Mouse (Mus musculus) WW6 (cell line): ENCODE measurements around the gene Cbr2.
"Not testable (repeated sequence)": the region's sequence is repeated elsewhere in the genome, so short reads cannot be mapped to it uniquely, and the experiment has no call there.

ENCODE experiments used
- DNase-seq: peaks from one replicate; pipeline ENCODE4 v3.0.0-alpha.2; 2013; ENCODE audit warnings: low read depth, low spot score

The Cbr2 gene

DNA sequence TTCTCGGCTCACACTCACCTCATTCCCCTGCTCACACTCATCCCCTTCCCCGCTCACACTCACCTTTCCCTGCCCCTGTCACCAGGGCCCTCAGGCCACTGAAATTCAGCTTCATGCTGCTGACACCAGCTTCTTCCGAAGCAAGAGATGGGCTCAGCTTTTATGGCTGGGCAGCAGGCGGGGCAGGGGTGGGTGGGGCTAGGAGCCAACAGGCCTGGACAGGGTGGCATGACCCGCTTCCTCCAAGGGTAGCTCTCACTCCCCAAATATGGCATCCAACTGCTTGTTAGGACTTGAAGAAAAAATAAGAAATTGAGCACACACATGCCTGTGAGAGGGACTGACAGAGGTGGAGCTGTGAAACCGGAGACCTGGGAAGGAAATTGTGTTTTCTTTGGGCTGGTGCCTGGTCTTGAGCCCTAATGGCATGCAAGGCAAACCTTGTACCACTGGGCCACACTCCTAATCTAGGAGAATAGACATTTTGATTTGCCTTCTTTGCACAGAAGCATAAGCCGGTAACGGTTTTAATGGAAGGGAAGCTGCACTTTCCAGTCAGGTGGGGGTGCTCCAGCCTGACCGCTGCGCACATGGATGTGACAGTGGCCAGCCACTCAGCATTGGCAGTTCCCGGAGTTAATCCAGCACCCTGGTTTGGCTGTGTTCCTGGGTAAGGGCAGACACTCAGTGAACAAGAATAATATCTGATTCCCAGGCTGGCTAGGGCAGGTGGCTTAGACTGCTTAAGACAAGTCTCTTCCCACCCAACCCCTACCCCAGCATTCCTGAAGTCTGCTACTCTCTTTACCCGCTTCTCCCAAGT is at the start of gene Cbr2:
Gene Cbr2 (minus strand): TSS at position 257 of the 823 bp plus-strand sequence.
- no peak for DNase-seq

DNA sequence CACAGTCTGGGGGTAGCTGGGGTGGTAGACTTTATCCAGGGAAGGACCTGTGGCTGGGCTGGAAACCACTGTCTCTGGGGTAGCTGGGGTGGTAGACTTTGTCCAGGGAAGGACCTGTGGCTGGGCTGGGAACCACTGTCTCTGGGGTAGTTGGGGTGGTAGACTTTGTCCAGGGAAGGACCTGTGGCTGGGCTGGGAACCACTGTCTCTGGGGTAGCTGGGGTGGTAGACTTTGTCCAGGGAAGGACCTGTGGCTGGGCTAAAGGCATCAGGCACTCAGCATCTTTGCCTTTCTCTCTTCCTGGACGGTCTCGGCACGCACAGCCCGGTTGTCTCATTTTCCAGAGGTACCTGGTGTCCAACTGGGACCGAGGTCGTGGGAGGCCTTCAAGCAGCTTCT is 49.4 kb upstream of the Cbr2 start:
- DNase-seq: not testable (repeated sequence)

DNA sequence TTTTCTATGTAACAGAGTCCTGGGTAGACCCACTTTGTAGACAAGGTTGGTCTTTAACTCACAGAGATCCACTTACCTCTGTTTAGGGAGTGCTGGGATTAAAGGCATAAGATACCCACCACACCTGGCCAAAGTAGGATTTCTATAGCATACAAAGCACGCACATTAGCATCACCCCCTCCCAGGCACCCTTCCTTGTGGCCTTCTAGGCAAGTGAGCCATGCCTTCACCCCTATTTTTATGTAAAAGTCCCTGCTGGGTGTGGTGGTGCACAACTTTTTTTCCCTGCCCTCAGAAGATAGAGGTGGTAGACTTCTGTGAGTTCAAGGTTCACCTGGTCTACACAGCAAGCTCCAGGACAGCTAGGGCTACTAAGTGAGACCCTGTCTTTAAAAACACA is 48.0 kb upstream of the Cbr2 start:
- DNase-seq: no peak

DNA sequence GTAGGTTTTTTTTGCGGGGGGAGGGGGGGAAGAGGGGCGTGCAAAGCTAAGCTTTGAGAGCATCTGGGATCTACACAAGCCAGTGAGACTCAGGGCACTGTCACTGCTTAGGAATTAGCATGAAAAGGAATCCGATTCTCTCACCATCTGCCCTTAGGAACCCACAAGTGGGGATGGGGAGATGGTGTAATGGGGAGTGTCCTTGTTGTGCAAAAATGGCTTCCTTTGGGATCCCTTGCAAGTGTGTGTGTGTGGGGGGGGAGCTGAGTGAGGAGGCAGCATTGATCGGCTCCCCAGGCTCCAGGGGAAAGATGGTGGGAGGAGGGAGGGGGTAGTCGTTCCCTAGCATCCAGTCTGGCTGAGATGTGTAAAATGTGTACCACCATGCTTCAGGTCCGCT is 45.2 kb upstream of the Cbr2 start:
- DNase-seq: no peak

DNA sequence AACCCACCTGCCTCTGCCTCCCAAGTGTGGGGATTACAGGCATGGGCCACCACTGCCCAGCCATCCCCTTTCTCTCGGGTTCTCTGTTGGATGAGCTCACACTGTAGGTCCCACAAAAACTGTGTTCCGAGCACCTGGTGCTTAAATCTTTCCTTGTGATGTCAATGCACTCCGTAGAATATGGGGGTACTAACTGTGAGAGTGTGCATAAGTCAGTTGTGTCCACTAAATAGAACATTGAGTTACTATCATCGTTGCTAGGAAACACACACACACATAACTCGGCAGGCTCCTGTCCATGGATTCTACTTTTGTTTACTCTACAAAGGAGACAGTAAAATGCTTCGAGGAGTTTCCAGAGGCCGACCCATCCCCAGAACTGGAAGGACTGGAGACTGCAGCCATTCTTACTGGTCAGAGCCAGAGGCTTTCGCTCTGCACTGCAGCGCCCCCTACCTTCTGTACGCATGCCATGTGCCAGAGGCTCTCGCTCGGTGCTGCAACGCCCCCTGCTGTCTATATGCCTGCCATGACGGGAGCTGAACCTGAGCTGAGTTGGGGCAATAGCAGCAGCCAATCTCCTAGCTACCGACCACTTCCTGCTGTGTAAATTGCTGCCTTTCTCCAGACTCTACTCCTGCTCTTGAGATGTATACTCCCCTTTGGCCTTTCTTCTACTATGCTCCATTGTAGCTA is 44.0 kb upstream of the Cbr2 start:
- DNase-seq: peak; percentile 94

DNA sequence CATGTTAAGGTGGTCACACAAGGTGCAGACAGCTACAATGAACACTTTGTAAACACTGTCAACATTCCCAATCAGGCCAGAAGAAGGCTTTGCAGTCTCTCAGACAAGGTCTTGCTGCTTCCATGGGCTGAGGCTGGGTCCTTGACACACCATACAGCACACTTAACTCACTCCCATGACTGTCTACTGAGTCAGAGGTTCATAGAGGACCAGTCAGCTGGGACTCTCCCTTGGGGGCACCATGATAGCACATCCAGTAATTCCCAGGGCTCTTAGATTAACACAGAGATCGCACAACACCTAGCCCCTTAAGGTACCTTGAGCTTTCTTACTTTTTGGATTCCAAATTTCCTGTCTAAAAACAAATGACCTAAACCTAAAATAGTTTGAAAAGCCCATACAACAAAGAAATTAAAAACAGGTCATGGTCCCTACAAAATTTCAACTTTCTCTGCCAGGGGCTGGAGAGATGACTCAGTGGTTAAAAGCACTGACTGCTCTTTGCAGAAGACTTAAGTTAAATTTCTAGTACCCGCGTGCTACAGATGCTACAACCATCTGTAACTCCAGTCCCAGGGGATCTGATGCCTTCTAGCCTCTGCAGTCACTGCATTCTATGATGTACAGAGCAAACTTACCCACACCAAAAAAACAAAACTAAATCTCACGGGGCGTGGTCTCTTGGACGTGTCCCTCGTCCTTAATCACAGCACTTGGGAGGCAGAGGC is 41.7 kb upstream of the Cbr2 start:
- no peak for DNase-seq

DNA sequence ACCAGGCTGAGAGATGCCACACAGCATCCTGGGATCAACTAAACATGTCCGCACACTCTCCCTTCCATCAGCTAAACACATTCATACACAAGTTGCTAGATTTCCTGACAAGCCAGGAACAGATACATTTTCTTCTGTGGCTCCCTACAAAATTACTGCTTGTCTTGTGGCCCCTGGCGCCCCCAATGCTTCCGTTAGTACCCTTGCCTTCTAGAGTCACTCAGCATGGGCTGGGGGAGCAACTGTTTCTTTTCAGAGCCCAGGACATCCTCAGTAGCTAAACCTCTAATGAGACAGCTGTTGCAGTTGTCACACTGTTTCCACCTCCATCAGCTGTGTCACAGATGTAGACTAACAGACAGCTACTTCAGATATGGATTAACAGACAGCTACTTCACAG is 40.8 kb upstream of the Cbr2 start:
- DNase-seq: no peak

DNA sequence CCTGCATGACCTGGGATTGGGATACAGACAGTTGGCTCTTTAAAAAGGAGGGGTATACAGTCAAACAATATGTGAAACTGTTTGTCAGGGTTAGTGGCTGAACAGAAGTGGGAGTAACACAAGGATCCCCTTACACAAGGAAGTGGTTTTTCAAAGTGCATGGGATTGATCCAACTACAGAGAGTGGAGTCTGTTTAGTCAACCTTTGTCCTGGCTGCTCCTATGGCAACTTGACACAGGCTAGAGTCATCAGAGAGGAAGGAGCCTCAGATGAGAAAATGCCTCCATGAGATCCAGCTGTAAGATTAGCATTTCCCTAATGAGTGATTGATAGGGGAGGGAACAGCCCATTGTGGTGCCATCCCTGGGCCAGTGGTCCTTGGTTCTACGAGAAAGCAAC is 36.3 kb upstream of the Cbr2 start:
- DNase-seq: no peak

DNA sequence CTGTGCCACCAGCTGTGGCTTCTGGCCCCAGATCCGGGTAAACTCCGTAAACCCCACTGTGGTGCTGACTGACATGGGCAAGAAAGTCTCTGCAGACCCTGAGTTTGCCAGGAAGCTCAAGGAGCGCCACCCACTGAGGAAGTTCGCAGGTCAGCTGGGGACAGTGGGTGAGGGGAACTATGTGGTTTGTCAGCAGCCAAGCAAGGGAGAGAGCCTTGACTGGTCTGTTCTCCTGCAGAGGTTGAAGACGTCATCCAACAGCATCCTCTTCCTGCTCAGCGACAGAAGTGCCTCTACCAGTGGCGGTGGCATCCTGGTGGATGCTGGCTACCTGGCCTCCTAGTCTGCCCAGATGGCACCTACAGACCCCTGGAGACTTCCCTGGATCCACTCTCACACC is 35.1 kb upstream of the Cbr2 start:
- DNase-seq: not testable (repeated sequence)

DNA sequence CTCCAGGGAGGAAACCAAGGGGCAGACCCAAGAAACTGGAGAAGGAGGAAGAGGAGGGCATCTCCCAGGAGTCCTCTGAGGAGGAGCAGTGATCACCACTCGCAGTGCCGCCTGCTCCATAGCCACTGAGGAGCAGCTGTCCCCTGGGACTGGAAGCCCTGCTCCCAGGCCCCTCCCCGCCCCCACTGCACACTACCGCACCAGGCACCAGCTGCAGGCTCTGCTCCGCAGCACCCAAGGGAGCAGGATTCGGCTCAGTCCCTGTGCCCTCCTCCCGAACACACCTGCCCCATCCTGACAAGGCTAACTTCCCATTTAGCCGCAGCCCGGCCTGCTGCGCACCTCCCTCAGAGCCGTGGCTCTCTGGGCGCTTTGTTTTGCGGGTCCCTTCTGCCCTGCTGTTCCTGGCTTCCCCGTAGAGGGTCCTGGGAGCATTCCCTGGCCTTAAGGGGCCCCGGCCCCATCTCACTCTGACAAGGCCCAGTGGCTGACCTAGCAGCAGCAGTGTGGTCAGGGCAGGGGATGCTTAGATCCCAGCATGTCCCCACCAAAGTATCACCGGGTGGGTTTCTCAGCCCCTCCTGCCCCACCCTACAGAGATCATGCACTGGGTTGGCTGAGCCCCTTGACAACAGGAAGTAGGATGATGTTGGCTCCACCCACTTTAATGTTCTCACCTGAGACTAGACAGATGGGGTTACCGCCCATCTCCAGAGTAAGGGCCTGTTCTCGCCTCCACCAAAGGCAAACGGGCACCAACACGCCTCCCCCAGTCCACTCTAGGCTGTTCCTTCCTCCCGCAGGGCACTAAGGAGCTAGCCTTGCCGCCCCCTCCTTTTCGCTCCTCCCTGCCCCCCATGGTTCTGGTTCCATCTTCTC is 31.4 kb upstream of the Cbr2 start:
- not testable (repeated sequence) for DNase-seq

DNA sequence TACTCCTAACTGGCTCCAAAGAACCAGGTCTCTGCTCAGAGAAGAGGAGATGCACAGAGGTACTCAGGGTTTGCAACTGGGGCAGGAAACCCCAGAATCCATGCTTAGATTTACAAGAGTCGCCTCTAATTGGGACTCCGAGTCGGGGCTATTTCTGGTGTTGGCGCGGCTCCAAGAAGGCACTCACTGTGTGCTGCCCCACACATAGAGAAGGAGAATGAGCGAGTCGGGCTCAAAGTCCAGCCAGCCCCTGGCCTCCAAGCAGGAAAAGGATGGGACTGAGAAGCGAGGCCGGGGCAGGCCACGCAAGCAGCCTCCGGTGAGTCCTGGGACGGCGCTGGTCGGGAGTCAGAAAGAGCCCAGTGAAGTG is 30.7 kb upstream of the Cbr2 start, which contains the start of gene Hmga1b:
Gene Hmga1b (plus strand): TSS at position 123 of the 370 bp plus-strand sequence.
- not testable (repeated sequence) for DNase-seq

DNA sequence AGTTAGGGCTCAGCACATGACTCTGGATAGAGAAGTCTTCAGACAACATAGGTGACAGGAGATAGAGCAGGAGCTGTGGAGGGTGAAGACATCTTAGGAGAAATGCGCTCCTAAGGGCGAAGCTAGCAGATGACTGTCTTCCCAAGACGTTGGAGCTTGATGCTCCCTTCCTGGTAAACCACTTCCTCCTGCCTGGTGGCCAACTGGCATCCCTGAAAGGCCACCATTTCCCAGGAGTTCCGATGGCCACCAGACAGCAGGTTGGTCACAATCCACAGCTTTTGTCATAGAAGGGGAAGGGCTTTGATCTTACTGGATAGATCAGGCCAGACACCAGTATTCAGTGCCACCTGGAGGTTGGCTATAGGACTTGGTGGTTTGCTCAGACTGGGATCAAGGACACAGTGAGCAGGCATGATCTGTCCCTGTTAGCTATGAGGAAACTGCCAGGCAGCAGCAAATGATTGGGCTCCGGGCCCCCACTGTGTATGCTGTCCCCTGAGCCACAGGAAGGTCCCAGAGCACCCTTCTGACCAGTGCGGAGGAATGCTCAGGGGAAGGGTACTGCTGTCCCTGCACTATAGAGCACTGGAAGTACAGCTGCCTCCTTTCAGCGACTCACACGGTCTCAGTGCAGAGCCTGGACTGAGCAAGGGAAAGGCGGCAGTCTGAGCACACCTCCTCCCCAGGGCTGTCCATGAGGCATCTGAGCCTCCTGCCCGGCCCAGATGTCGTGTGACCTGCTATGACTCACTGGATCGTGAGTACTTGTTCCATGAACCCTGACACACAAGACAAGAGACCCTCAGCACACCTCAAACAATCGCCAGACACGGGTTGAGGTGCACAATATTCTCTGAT is 30.1 kb upstream of the Cbr2 start:
- no peak for DNase-seq

DNA sequence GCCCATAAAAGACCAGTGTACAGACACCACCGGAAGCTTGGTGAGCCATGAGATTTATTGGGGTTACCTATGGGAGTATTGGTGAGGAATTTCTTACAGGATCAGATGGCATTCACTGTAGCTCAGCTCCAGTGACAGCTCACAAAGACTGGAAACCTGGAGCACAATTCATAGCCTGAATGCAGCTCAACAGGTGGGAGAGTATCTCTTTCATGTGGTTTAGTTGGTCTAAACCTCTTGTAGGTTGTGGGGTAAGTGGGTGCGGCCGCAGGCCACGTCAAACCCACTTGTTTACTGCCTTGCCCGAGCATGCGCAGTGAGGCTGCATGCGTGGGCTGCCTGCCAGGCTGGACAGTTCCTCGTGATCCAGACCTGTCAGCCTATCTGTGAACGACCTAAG is 28.3 kb upstream of the Cbr2 start:
- no peak for DNase-seq

DNA sequence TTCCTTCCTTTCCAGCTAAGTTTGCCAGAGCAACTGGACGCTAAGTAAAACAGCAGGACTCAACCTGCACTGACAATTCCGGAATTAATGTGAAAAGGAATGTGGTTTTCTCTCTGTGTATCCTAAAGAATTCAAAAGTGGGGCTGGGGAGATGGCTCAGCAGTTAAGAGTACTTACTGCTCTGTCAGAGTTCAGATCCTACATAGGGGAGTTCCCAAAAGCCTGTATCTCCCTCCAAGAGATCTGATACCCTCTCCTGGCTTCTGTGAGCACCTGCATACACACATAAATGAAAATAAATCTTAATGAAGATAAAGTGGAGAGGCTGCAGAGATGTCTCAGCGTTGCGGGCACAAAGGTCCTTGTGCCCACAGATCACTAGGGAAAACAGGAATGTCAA is 19.7 kb upstream of the Cbr2 start:
- no peak for DNase-seq

DNA sequence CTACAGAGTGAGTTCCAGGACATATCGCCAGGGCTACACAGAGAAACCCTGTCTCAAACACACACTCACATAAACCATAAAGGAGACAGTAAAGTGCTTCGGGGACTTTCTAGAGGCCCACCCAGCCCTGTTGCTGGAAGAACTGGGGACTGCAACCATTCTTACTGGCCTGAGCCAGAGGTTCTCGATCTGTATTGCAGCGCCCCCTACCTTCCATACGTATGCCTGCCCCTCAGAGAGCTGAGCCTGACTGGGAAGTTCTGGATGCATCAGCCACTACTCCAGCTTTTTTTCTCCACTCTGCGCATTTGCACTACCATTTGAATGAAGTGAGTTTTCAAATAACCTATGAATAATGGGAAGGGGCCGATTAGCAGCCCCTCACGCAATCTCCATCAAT is 17.5 kb upstream of the Cbr2 start:
- peak; percentile 65 for DNase-seq

DNA sequence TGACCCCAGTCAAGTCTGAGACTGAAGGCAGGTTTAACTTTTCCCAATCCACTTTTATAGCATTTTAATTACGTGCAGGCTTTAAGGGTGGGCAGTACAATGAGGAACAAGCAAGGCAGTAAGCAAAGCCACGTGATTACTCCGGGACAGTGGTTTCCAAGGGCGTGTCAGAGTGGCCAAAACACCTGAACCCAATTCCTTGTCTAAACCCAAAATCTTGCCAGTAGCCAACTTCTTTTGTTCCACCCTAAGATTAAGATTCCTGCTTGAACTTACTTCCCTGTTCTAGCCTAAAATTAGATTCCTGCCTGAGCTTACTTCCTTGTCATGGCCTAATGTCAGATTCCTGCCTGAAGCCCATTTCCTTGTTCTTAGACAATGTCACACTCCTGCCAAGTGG is 16.1 kb upstream of the Cbr2 start:
- DNase-seq: no peak

DNA sequence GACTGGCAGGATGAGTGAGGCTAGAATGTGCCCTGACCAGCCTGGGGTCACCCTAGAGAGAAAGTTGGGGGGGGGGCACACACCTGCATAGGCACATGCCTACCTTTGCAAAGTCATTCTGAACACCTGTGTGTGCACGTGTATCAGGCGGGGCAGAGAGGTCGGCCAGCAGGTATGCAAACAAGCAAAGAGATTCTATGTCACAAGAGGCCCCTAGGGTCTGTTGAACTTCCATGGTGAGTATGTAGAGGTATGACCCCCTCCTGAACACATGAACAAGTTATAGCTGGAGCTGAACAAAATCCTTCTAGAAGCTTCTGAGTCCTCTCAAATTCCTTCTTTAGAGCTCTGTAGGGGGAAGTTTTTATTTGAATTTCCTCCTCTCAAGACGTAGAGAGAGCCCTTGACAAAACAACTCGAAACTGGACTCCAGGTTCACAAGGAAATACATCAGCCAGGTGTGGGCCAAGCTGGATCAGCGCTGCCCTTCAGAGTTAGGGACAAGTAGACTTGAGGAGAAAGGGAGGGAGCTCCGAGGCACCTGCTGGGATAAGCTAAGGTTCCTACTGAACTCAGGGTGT is 12.3 kb upstream of the Cbr2 start:
- no peak for DNase-seq

DNA sequence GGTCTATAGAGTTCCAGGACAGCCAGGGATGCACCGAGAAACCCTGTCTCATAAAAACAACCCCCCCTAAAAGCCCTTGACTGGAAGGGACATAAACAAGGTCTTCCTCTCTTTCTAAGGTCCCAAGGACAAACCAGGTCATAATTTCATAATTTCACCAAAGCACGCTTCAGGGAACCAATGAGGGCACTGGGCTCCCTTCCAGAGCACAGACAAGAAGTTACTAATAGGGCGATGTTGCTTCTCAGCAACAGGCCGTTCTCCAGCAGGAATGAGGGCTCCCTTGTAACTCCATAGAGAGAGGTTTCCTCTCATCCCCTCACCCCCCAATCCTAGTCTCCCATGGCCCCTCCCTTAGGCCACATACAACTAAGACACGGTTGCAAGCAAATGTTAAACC is 9.1 kb upstream of the Cbr2 start:
- DNase-seq: no peak

DNA sequence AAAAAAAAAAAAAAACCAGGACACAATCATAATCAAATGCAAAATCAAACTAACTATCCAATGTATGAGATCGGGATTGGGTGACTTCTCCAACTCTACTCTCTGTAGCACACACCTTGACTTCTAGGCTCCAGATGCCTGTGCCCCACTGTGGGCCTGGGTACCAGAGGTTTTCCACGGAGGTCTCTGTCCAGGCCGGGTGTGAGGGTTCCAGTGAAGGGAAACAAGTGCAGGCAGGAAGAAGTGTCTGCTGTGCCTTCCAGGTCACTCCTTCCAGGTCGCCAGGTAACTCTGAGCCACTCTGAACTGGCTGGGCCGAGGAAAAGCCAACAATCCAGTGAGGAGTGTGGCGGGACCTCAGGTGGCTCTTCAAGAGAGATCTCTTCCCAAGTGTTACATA is 4.5 kb upstream of the Cbr2 start:
- no peak for DNase-seq

DNA sequence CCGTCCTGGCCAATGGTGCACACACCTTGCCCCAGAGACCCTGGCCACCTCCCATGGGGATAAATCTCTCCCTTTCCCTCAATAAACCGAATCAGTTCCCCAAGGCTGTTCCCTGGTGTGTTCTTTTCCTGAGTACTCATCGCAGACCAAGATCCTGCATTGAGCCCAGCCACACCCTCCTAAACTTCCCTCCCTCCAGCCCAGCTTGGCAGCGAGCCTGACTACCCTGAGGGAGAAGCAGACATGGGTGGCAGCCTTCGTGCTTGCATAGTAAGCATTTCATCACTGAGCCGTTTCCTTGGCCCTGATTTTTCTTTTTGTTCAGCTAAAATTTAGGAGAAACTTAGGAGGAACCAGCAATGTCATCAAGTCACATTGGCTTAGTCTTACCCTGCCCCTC is 1.6 kb upstream of the Cbr2 start:
- no peak for DNase-seq
